Mouse (Mus musculus) liver, adult 2 months (tissue): Measurements from ENCODE around the gene Coq6.

Source experiments
- CTCF ChIP-seq: fragments of 200-500 bp; IDR thresholded peaks from 2 replicates; pipeline ENCODE4 v1.5.1; 2011; ENCODE audit warnings: low read depth, low read length, control low read depth
- POLR2A ChIP-seq: fragments of 200-500 bp; IDR thresholded peaks from 2 replicates; pipeline ENCODE4 v1.6.1; 2011; ENCODE audit warnings: low read length, control low read depth; ENCODE audit not compliant: insufficient read depth; ENCODE audit errors: extremely low read depth

- no peak for TF ChIP-seq CTCF
- TF ChIP-seq POLR2A = no peak
These were observed at the start of gene Coq6, which contains the start of gene Fam161b for GRCm38 (mm10) chr12:84361555-84362489.
